Mouse (Mus musculus) retina, postnatal 1 day (tissue): ENCODE results near the gene Tnik.

Source experiments
- DNase-seq: peaks from one replicate; pipeline ENCODE4 v3.0.0-alpha.2; 2012

The Tnik gene

DNA sequence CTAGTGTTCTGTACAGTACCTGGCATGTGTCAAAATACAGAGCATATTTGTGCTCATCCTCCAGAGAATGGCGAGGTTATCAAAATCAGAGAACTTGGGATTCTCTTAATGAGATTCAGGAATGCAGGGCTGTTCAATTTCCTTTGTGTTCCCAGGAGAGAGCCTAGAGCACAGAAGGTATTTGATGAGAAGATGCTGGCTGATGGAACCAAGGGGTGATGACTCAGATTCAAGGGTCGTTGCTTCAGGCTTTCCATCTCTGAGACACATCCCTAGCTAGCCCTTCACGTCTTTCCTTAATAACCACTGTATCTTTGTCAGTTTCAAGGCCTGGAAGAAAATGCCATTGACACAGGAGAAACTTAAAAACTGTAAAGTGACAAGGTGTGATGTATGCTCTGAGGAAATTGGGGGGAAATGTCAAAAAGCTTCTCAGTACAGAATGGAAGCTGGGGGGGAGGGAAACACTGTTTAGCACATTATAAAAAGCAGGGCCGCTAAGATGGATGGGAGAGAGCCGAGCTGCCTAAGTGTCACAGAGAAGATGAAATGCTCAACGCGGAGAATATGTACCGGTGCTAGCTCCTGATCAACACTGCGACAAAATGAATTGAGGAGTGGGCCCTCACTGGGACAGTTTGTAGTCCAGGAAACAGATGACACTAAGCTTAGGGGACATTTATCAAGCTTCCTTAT, 380.4 kb downstream of the Tnik start:
- DNase-seq, result no peak

DNA sequence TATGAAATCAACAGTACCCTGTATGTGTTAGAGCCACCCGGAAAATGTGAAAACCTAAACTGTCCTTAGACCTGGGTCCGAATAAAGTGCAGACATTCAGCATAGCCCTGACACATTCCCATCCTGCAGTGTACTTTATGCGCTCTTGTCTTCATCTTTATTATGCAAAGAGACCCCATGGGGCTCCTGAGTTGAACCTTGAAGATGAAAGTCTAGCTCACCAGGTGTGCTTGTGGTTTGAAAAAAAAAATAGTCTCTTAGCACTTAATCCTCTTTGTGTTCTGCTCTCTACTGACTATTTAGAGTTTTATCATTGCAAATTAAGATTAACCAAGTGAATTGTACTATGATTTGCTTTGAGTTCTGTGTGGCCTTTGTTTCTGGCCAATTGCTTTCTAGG, 389.6 kb downstream of the Tnik start:
- no peak for DNase-seq

DNA sequence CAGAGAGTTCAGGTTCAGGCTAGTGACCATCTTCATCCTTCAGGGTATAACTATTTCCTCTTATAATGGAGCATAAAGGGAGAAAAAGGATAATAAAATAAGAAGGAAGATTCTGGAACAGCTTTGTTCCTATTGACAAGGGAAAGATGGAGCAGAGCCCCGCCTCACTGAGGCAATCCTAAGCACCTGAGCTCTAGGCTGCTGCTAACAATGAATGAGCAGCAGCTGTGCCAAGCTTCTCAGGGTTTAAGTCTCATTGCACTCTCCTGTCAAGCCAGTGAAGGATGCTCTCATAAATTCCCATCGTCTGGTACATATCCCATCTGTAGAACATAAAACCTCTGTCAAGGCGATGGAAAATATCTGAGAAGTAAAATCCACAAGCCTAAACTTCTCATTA, 390.0 kb downstream of the Tnik start:
- DNase-seq, result no peak

DNA sequence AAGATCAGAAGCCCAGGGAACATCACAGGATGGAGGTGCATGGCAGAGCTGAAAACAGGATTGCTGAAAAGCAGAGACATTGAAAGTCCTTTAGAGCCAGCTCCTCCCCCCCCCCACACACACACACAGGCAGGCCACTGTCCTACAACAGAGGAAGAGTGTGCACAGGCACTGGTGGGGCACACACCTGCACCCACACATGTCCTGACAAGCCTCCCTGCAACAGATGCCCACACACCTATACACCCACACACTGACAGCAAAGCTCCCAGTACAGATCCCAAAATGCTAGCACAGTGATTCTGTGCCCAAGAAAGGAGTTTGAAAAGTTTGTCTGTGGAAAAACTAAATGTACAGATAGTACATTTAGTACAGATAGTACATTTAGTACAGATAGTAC, 391.7 kb downstream of the Tnik start:
- DNase-seq, result no peak

DNA sequence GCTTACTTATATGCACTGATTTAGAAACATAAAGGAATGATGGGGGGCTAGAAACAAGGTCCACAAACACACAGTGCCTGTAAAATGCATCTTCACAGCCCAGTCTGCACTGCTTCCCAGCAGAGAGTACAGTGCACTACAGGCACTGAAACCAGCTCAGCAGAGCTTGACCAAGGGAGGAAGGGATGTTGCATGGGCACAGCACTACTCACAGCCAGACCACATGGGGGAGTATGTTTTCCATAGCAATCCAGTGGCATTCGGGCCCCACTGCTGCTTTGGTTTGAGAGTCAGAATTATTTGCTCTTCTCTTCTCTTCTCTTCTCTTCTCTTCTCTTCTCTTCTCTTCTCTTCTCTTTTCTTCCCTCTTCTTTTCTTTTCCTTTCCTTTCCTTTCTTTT, 395.3 kb downstream of the Tnik start:
- peak; percentile 4 for DNase-seq

DNA sequence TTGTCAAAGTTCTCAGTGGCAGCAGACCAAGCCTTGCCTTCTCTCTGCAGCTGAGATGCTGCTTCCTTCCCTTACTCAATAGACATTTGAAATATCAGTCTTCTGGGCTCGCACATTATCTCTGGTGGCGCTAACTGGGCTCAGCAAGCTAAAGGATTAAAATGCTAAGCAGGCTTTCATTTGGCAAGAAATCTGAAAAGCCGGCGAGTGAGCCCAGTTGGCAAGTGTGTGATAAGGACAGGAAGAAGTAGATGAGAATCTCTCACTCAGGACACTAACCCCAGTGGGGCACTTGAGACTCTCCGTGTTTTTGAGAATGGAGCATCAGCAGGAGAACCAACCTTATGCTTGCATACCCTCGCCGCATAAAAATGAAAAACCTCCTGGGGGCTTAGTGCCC, 417.8 kb downstream of the Tnik start:
- no peak for DNase-seq

DNA sequence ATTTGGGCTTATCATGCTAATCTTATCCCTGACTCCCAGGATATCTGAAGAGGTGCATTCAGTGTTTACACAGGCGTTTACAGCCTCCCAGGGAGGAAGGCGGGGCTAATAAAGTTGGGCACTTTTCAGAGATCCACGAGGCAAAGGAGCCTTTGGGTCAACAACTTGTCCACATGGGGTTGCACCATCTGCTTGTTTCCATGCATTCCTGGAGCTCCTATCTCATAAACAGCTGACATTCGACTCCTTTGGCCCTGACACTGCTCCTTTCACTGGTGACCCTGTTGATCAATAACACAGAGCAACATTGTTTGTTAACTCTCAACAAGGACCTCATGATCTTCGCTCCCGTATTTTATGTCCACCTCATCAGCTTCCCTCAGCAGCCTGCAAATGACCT, 418.9 kb downstream of the Tnik start:
- peak; percentile 29 for DNase-seq

DNA sequence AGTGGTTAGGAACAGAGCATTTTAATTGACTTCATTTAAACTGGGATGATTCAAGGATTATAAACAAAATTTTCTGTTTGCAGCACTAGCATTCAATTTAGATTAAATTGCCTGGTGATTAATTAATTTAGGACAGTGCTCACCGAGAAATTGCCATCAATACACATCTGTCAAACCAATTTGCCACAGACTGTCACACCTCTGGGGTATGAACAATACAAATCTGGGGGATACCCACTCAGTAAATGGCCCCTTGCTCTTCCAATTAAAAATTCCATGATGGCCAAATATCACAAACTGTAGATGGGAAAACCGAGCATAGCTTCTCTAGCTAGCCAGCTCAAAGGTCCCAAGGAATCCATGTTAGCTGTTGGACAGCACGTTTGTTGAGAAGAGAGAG, 419.4 kb downstream of the Tnik start:
- DNase-seq, result peak; percentile 70

DNA sequence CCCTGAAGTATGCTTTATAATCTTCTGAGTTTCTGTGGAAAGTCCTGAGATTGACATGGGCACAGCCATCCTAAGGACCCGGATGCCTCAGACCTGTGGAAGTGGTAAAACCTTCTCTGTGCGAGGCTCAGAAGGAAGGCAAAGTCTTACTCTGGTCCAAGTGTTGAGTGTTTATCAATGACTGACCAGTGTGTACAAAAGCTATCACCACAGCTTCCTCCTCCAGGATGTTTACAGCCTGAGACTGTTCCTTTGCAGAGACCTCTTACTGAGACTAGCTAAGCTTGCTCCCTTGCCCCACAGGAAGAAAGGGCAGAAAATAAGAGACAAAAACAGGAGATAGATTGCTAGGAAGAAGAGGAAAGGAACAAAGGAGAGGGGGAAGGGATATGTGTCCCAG, 422.5 kb downstream of the Tnik start:
- no peak for DNase-seq

DNA sequence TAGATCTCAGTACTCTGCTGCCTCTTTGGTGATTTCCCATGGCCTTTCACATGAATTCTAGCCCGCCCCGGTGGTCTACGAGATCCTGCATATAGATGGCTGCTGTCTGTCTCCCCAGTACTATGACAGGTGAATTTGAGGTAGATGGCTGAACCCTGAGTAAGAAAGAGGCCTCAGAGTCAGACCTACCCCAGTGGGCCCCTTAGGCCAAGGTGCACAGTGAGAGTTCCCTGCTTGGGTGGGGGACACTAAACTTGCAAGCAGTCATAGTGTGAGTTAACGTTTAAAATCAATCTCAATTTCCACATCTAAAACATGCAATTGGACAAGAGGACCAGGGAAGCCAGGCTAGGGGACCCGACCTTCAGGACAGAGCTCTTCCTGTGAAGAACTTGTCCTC, 431.8 kb downstream of the Tnik start:
- DNase-seq, result no peak

DNA sequence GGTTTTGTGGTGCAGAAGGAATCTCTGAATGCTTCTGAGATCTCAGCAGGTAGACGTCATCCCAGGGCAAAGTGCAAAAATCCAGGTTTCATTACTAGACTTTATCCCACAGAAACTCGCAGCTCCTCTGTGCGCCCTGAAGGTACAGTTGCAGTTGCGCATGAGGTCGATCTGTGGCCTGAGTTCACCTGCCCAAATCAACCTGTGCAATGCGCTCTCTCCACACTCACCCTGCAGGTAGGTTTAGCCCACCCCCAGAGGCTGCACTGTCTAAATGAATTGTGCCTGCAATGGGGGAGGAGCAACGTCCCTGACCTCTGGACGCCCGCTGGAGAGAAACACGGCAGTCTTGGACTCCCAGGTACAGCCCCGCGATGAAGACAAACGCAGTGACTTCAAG, 432.6 kb downstream of the Tnik start:
- DNase-seq, result no peak

DNA sequence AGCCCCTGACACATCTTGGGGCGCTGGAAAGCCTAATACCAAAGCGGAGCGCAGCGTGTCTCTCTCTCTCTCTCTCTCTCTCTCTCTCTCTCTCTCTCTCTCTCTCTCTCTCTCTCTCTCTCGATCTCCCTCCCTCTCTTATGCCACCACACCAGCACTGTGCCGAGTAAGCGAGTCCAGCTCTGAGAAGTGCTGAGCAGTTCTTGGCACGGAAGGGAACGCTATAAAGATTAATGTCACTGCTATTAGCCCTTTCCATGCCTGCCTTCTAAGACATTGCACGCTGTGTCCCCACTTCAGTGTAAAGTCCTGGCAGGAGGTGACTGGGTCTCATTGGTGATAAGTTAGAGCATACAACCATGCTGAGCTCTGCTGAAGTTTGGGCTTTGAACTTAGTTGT, 433.1 kb downstream of the Tnik start:
- DNase-seq, result no peak

DNA sequence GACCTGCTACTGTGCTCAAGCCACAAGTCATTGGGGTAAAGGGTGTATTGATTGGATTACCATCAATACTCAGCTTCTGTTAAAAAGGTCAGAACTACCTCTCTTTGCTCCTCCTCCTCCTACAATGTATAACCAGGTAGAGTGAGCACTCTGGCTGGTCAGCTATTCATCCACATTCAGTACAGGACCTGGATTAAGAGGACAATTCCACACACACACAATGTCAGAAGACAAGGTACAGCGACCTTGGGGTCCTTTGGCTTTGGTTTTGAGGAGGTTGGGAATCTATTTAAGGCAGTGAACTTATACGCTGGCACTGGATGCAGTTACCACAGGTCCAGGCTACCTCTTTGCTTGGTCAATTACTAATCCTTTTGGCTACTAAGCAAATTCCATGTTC, 434.8 kb downstream of the Tnik start, which contains the start of gene Slc2a2:
TSS of gene Slc2a2 (plus strand) at position 107 of the 400 bp plus-strand sequence.
- DNase-seq, result no peak

DNA sequence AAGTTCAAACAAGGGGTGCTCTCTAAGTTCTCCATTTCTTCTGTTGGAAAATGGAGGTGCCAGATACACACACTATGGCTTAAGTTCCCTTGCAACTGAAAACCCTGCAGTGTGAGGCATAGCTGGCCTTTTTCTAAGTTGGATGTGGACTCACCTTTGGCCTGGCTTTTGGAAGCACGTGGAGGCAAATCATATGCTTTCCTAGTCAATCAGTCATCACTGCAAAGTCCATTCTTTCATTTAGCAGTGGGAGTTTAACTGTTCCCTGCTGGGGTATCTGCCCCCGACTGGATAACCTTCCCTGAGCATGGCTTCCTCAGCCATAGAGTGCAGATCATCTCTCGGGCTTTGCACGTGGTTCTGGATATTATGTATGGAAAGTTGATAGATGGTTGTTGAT, 436.6 kb downstream of the Tnik start:
- DNase-seq, result no peak

DNA sequence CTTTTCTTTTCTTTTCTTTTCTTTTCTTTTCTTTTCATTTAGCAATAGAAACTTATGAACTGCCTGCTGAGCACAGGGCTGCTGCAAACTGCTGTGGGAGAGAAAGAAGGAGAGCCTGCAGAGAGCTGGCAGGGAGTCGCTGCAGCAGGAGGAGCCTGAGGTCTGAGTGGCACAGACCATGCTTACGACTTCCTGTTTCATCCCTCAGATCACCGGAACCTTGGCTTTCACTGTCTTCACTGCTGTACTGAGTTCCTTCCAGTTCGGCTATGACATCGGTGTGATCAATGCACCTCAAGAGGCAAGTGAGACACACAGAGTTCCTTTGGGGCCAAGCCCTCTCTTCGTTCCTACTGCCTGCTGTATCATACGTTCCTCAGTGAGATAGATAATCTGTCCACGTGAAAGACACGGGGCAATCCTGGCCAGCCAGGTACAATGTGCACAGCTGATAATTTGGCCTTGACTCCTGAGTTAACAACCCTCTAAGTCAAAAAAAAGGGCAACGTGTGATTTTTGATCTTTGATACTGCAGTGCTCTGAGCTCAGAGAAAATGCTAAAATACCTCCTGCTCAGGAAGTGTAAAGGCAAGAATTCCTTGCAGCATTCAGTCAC, 442.6 kb downstream of the Tnik start:
- no peak for DNase-seq

DNA sequence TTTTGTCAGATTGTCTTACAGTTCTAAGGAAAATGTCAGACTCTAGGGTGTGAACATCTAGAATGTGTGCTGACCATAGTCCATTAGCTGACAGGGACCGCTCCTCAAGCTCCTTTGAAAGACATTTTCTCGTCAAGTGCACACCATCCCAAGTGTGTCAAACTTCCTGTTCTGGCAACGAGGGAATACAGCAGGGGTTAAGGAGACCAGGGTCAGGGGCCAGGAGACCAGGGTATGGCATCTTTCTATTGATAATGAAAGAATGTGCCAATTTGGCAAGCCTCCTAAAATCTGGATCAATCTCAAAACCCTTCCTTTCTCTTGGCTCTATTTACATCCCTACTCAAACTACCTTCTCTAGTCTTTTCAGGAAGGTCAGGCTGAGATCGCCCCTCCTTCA, 443.7 kb downstream of the Tnik start:
- no peak for DNase-seq

DNA sequence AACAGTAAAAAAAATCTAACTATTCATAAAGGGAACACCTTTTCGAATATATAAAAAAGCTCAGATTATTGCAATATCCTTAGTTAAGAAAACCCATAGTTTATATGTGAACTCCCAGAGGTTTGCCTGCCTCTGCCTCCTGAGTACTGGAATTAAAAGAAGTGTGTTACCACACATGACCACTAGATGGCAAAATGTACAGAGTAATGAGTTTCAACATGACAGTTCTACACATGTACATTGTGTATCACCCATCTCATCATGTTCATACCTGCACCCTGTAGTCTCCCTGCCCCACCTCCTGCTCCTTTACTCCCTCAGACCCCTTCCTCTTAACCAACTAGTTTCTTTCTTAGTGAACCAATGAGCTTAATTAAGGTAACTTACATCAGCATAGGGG, 446.7 kb downstream of the Tnik start:
- DNase-seq, result no peak

DNA sequence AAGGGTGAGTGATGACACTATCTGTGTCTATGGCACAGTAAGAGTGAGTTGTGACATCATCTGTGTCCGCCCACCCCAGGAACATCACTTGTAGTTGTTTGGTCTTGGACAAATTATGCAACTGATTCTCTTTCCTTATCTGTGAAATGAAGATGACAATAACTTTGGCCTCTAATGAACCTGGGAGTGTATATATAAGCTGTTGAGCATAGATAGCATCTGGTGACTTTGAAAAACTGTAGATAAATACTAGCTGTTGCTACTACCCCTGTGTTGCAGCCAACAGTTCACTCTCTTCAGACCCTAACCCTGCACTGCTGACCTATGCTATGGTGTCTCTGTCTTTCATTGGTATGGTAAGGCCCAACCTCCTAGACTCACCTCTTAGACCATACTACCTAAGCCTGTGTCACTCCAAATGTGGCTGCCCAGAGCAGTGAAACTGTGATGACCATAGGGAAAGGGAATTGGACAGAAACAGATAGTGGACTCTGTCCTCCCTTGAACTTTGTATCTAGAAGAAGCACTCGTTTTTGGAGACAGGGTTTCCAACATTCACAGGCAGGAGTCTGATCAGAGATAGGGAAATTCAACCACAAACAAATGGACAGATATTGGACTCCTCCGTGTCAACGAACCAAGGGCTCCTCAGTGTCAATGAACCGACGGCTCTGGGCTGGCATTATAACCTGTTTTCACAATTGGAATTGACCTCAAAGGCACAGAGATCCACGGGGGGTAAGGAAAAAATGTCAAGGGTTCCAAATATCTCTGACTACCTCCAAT, 451.1 kb downstream of the Tnik start:
- DNase-seq, result no peak

DNA sequence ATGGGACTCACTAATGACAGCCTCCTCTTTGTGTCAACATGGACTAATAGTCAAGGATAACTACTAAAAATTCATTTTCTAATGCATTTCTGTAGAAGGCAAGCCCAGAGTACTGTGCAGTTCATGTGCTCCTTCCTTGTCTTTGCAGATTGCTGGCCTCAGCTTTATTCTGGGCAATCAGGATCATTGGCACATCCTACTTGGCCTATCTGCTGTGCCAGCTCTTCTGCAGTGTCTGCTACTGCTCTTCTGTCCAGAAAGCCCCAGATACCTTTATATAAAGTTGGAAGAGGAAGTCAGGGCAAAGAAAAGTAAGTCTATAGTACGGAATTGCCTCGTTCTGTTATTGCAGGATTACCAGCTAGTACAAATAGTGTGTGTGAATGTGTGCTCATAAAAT, 455.5 kb downstream of the Tnik start:
- no peak for DNase-seq

DNA sequence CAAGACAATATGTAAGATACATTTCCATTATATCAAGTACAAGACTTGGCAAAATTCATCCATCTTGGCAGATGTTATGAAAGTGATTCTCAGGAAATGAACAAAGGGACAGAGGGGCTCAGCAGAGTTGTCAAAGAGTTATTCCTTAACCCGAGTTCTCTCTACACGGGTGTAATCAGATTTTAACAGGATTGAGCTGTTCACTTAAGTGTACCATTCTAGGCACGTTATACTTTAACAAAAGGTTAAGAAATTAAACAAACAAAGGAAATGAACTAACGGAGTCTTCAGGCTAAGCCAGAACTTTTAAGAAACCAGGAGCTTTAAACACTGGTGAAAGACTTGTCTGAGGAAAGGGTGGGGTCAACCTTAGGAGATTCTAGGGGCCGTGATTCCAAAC, 458.2 kb downstream of the Tnik start:
- no peak for DNase-seq

DNA sequence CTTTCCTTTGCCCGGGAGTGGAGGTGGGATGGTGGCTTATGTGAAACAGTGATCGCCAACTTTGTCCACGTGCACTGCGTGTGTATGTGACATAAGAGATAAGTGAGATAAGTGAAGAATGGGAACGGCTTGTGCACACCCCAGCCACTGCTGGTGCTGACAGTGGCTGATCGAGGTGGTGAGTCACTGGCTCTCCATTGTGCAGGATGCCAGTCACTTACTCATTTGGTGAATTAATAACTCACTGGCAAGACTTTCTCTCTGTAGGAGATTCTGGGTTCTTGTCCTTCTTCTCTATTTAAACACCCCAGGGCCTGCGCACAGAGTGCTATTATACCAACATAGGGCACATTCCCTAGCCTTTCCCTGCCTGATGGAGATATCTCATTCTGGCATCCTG, 458.8 kb downstream of the Tnik start:
- no peak for DNase-seq

DNA sequence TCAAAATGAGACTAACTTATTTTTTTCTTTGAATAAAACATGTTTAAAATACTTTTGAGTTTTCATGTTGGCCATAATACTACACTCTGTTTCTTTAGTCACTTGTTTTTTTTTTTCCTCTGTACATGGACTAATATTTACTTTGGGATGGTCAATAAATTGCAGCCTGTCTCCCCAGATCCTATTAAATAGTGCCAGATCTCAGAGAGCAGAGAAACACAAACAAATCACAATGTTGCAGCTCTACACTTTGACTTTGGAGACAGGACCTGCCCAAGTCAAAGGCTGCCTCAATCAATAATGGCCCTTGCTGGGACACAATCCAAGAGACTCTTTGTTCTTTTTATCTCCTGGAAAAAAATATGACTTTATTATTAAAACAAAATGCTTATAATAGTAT, 459.5 kb downstream of the Tnik start:
- no peak for DNase-seq

DNA sequence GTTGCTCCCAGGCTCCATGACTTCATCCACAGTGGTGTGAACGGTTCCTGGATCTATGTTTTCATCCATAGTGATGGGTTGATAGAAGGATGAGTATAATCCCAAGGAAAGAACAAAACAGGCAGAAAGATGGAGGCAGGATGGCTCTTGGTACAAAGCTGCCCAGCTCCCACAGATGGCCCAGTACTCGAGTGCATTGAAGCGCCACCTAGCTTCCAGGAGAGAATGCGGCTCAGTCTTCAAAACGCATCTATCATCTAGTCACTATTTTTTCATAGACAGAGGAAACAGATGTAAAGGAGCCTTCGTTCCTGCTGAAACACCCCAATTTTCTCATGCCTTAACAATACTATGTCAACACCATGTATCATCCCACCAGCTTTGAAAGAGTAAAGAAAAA, 460.5 kb downstream of the Tnik start:
- DNase-seq, result no peak

DNA sequence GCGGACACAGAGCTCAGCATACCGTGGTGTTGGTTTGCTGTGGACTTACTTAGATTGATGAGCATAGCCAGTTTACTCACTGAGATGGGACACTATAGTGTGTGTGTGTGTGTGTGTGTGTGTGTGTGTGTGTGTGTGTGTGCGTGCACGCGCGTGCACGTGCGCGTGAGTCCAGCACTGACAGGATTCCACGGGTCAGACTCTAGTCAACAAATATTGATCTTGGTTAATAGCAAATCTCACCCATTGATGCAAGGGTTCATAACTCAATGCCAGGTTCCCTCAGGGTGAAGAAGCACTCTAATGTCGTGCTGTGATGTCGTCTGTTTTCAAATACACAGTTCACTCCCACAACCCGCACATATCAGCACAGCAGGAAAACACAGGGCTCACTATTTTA, 462.2 kb downstream of the Tnik start:
- DNase-seq, result no peak
